ENCODE assay signal across 18 mouse cellular contexts in genomic region chr10:127590256-127590655, GRCm38 (mm10). TPM values are rescaled to one million over a fixed set of nuclear protein-coding genes. Genes with fewer than 3 reads are reported as not detected.
A peak's percentile ranks its signal among the peaks of the same experiment; 100 is the strongest.
DNase-seq lines count a peak whose midpoint lies in the region; ATAC-seq lines count a peak whose summit lies in the region.
"Had no signal": no experiment of that assay in that cellular context is flagged by ENCODE, and none has a peak within 500 bp of the region (broad histone marks: within the 10 kb centered on the region; RNA-seq: fewer than 3 reads in every experiment).

No protein-coding gene starts in this region.

- no peaks in the 10 kb centered on the region for H3K9me3 ChIP-seq in heart, embryonic 13.5 days
- no peaks in the 10 kb centered on the region for H3K9me3 ChIP-seq in heart, embryonic 12.5 days (replicated peaks)
- no peaks in the 10 kb centered on the region for H3K9me3 ChIP-seq in limb, embryonic 15.5 days
- H3K9me3 ChIP-seq: embryonic facial prominence, embryonic 12.5 days; limb, embryonic 12.5 days; neural tube, embryonic 13.5 days had no signal

- peaks cover 45% of the 10 kb centered on the region for H3K4me1 ChIP-seq in heart, embryonic 13.5 days
- peaks cover 44% of the 10 kb centered on the region for H3K4me1 ChIP-seq in heart, embryonic 12.5 days (replicated peaks)
- H3K4me1 ChIP-seq in limb, embryonic 15.5 days = peaks cover 7% of the 10 kb centered on the region; the same call in 1 of the 2 replicates
- H3K4me1 ChIP-seq: embryonic facial prominence, embryonic 12.5 days; limb, embryonic 12.5 days had no signal

- no peak overlapping the region for H3K9ac ChIP-seq in heart, embryonic 13.5 days
- no peak overlapping the region for H3K9ac ChIP-seq in heart, embryonic 12.5 days
- no peak overlapping the region for H3K9ac ChIP-seq in limb, embryonic 15.5 days
- H3K9ac ChIP-seq: embryonic facial prominence, embryonic 12.5 days; limb, embryonic 12.5 days; neural tube, embryonic 13.5 days had no signal

- H3K27me3 ChIP-seq in heart, embryonic 13.5 days (replicated peaks) = no peaks in the 10 kb centered on the region
- H3K27me3 ChIP-seq in heart, embryonic 12.5 days (replicated peaks) = no peaks in the 10 kb centered on the region
- no peaks in the 10 kb centered on the region for H3K27me3 ChIP-seq in limb, embryonic 15.5 days
- H3K27me3 ChIP-seq: embryonic facial prominence, embryonic 12.5 days; limb, embryonic 12.5 days; neural tube, embryonic 13.5 days had no signal

- 86% methylated on average over 12 of the region's 12 CpGs for WGBS in heart, embryonic 13.5 days
- 86% methylated on average over 12 of the region's 12 CpGs for WGBS in heart, embryonic 12.5 days
- WGBS in limb, embryonic 15.5 days = 86% methylated on average over 12 of the region's 12 CpGs

- no peak for ATAC-seq in heart, embryonic 13.5 days (ENCODE audit: extremely low read depth, insufficient number of reproducible peaks, low FRiP score, low TSS enrichment)
- ATAC-seq in heart, embryonic 12.5 days (ENCODE audit: insufficient number of reproducible peaks, low FRiP score) = no peak
- ATAC-seq in limb, embryonic 15.5 days (ENCODE audit: insufficient number of reproducible peaks, low FRiP score, low TSS enrichment, low read depth) = no peak
- ATAC-seq in megakaryocyte-erythroid progenitor cell, adult 5-6 weeks (replicated peaks; ENCODE audit: low FRiP score, low TSS enrichment, poor library complexity, severe bottlenecking) = no peak
- ATAC-seq: forebrain, embryonic 16.5 days had no signal

- peak; percentile 46 for DNase-seq in WW6 (ENCODE audit: low read depth, low spot score)
- peak; percentile 41 for DNase-seq in thymus, postnatal 25 days
- no peak for DNase-seq in cerebellum, postnatal 25 days
- DNase-seq in neural tube, embryonic 10.5 days (ENCODE audit: extremely low spot score, low spot score) = no peak
- DNase-seq: cerebellum, adult 9-11 months; heart, postnatal 4 days; kidney, adult 9 months; lung, adult 18-20 months; right cerebral cortex, adult 18-20 months had no signal

- no peak overlapping the region for H3K4me3 ChIP-seq in heart, embryonic 13.5 days
- H3K4me3 ChIP-seq in heart, embryonic 12.5 days = no peak overlapping the region
- no peak overlapping the region for H3K4me3 ChIP-seq in limb, embryonic 15.5 days
- H3K4me3 ChIP-seq: embryonic facial prominence, embryonic 12.5 days; limb, embryonic 12.5 days; neural tube, embryonic 13.5 days had no signal

- H3K4me2 ChIP-seq in heart, embryonic 13.5 days = no peak overlapping the region
- H3K4me2 ChIP-seq in heart, embryonic 12.5 days = no peak overlapping the region
- no peak overlapping the region for H3K4me2 ChIP-seq in limb, embryonic 15.5 days
- H3K4me2 ChIP-seq: embryonic facial prominence, embryonic 12.5 days; limb, embryonic 12.5 days; midbrain, embryonic 11.5 days; neural tube, embryonic 13.5 days had no signal

- H3K27ac ChIP-seq in heart, embryonic 13.5 days (replicated peaks) = 0 out of 2 replicates have a peak overlapping the region, but pooled peaks have one; percentile 6
- no peak overlapping the region for H3K27ac ChIP-seq in heart, embryonic 12.5 days (ENCODE audit: poor library complexity, severe bottlenecking)
- H3K27ac ChIP-seq in limb, embryonic 15.5 days = peak overlapping the region; percentile 58; the same call in 1 of the 2 replicates
- H3K27ac ChIP-seq: embryonic facial prominence, embryonic 12.5 days; limb, embryonic 12.5 days; neural tube, embryonic 13.5 days had no signal

- H3K36me3 ChIP-seq in heart, embryonic 13.5 days = peaks cover 80% of the 10 kb centered on the region
- H3K36me3 ChIP-seq in heart, embryonic 12.5 days = peaks cover 70% of the 10 kb centered on the region
- H3K36me3 ChIP-seq in limb, embryonic 15.5 days = peaks cover 98% of the 10 kb centered on the region

RNA-seq across cellular contexts. Expression of gene Lrp1, which starts 30.7 kb away (rescaled TPM):
- polyA plus RNA-seq in heart, embryonic 13.5 days (2015; fragmentation: Nextera tagmentation; extraction: Ambion mirVana) = 30.7 and 37.9 TPM in 2 replicates
- polyA plus RNA-seq in heart, embryonic 12.5 days (2016; fragmentation: Nextera tagmentation; extraction: Ambion mirVana) = 43.3 and 46.1 TPM in 2 replicates
- 146 and 148 TPM in 2 replicates for polyA plus RNA-seq in limb, embryonic 15.5 days (2015; fragmentation: Nextera tagmentation; extraction: Ambion mirVana)
- 0.26 TPM in 1 of 2 replicates, not detected in the other for total RNA-seq in megakaryocyte-erythroid progenitor cell, adult 5-6 weeks (2014; fragmentation: Nextera tagmentation)
- 0.04 TPM in 1 of 2 replicates, not detected in the other for total RNA-seq in megakaryocyte-erythroid progenitor cell, adult 5-6 weeks (2017)

RNA-seq across cellular contexts. Expression of gene Stat6, which starts 52.5 kb away (rescaled TPM):
- polyA plus RNA-seq in heart, embryonic 13.5 days (2015; fragmentation: Nextera tagmentation; extraction: Ambion mirVana) = 24.5 and 24.6 TPM in 2 replicates
- 27.8 and 28.2 TPM in 2 replicates for polyA plus RNA-seq in heart, embryonic 12.5 days (2016; fragmentation: Nextera tagmentation; extraction: Ambion mirVana)
- polyA plus RNA-seq in limb, embryonic 15.5 days (2015; fragmentation: Nextera tagmentation; extraction: Ambion mirVana) = 36.7 and 38.9 TPM in 2 replicates
- 51.7 and 57.9 TPM in 2 replicates for total RNA-seq in megakaryocyte-erythroid progenitor cell, adult 5-6 weeks (2014; fragmentation: Nextera tagmentation)
- total RNA-seq in megakaryocyte-erythroid progenitor cell, adult 5-6 weeks (2017) = 32.2 and 35.3 TPM in 2 replicates

RNA-seq across cellular contexts. Expression of gene Nxph4, which starts 55.9 kb away (rescaled TPM):
- polyA plus RNA-seq in heart, embryonic 13.5 days (2015; fragmentation: Nextera tagmentation; extraction: Ambion mirVana) = 0.62 TPM in 2 replicates
- 0.33 and 0.65 TPM in 2 replicates for polyA plus RNA-seq in heart, embryonic 12.5 days (2016; fragmentation: Nextera tagmentation; extraction: Ambion mirVana)
- polyA plus RNA-seq in limb, embryonic 15.5 days (2015; fragmentation: Nextera tagmentation; extraction: Ambion mirVana) = 21.7 and 25.1 TPM in 2 replicates
- total RNA-seq in megakaryocyte-erythroid progenitor cell, adult 5-6 weeks (2014; fragmentation: Nextera tagmentation) = not detected in 2 replicates
- not detected in 2 replicates for total RNA-seq in megakaryocyte-erythroid progenitor cell, adult 5-6 weeks (2017)

Comparison
In these comparisons a context has a peak if more than half of its experiments do, and no peak if none do; other contexts are left out.
1. DNase-seq: peak in WW6 (single experiment) and thymus, postnatal 25 days (single experiment); none in cerebellum, postnatal 25 days (0 of 2) and neural tube, embryonic 10.5 days (single experiment).
2. RNA of gene Nxph4, which starts 55.9 kb away (polyA plus RNA-seq): 21.7 to 25.1 TPM in limb, embryonic 15.5 days; 0.33 to 0.65 TPM in heart, embryonic 12.5 days and 0.62 TPM in heart, embryonic 13.5 days; every median in the first group is over 10 times any median in the second.